Mouse (Mus musculus): Measurements from ENCODE around the gene Hdac7.

Hdac7 gene

GRCm38 (mm10) chr15:97813452-97814204, 30.7 kb downstream of the Hdac7 start:
- DNase-seq = peak; percentile 98

GRCm38 (mm10) chr15:97812875-97813274, 31.4 kb downstream of the Hdac7 start:
- peak; percentile 92 for DNase-seq

- DNase-seq = peak; percentile 99
Observed at GRCm38 (mm10) chr15:97812126-97812525, 32.2 kb downstream of the Hdac7 start.

- peak; percentile 90 for DNase-seq
Observed at GRCm38 (mm10) chr15:97811307-97811706, 33.0 kb downstream of the Hdac7 start.

- no peak for DNase-seq
Observed at GRCm38 (mm10) chr15:97810399-97810798, 33.9 kb downstream of the Hdac7 start.

- peak; percentile 94 for DNase-seq
Observed at GRCm38 (mm10) chr15:97809942-97810341, 34.4 kb downstream of the Hdac7 start.

GRCm38 (mm10) chr15:97809206-97809605, 35.1 kb downstream of the Hdac7 start:
- peak; percentile 92 for DNase-seq

GRCm38 (mm10) chr15:97808532-97808931, 35.8 kb downstream of the Hdac7 start:
- peak; percentile 89 for DNase-seq

- peak; percentile 94 for DNase-seq
Observed at GRCm38 (mm10) chr15:97807867-97808266, 36.4 kb downstream of the Hdac7 start.

- no peak for DNase-seq
Observed at GRCm38 (mm10) chr15:97802575-97802974, 41.7 kb downstream of the Hdac7 start.

- DNase-seq = no peak
Observed at GRCm38 (mm10) chr15:97801811-97802210, 42.5 kb downstream of the Hdac7 start.

GRCm38 (mm10) chr15:97800853-97801252, 43.4 kb downstream of the Hdac7 start:
- peak; percentile 90 for DNase-seq

- peak; percentile 91 for DNase-seq
Observed at GRCm38 (mm10) chr15:97799446-97799845, 44.9 kb downstream of the Hdac7 start.

- DNase-seq = no peak
Observed at GRCm38 (mm10) chr15:97798134-97798533, 46.2 kb downstream of the Hdac7 start.

GRCm38 (mm10) chr15:97796674-97797310, 47.5 kb downstream of the Hdac7 start:
- DNase-seq = peak; percentile 92

- peak; percentile 92 for DNase-seq
Observed at GRCm38 (mm10) chr15:97795559-97796235, 48.6 kb downstream of the Hdac7 start.

- DNase-seq = no peak
Observed at GRCm38 (mm10) chr15:97794268-97794667, 50.0 kb downstream of the Hdac7 start.

- peak; percentile 90 for DNase-seq
Observed at GRCm38 (mm10) chr15:97793386-97794153, 50.7 kb downstream of the Hdac7 start.

- no peak for DNase-seq
Observed at GRCm38 (mm10) chr15:97791126-97791700, 53.1 kb downstream of the Hdac7 start.

- DNase-seq = peak; percentile 96
Observed at GRCm38 (mm10) chr15:97789761-97790505, 54.4 kb downstream of the Hdac7 start.

GRCm38 (mm10) chr15:97788821-97789220, 55.5 kb downstream of the Hdac7 start:
- peak; percentile 96 for DNase-seq
